Mouse (Mus musculus): Measurements from ENCODE around the gene Nup107. TPM values are rescaled to one million over a fixed set of nuclear protein-coding genes. Genes with fewer than 3 reads are reported as not detected.

Nup107 gene
- polyA plus RNA-seq, 1 experiment from 2014 or later = 95.1 TPM

- no peak overlapping the region for H3K4me2 ChIP-seq
- H3K4me3 ChIP-seq (ENCODE audit: low read depth, low read length) = no peak overlapping the region
- H3K9ac ChIP-seq (ENCODE audit: low read length) = no peak overlapping the region
- ATAC-seq (ENCODE audit: low FRiP score) (no peak), DNase-seq (ENCODE audit: low spot score, missing footprints) (peak; percentile 75)
- no peak overlapping the region for H3K27ac ChIP-seq (ENCODE audit: low read depth, low read length)
- no peaks in the 10 kb centered on the region for H3K27me3 ChIP-seq (ENCODE audit: control insufficient read depth, insufficient read depth, low read length)
- WGBS = 91% methylated on average over 4 of the region's 4 CpGs
- no peaks in the 10 kb centered on the region for H3K9me3 ChIP-seq (ENCODE audit: control insufficient read depth, low read length)
- peaks cover 5% of the 10 kb centered on the region; the same call in 1 of the 2 replicates for H3K4me1 ChIP-seq (ENCODE audit: control insufficient read depth, insufficient read depth, low read length)
- no peaks in the 10 kb centered on the region for H3K36me3 ChIP-seq (ENCODE audit: control insufficient read depth, insufficient read depth, low read length)
These were observed 48.6 kb downstream of the Nup107 start for GRCm38 (mm10) chr10:117743917-117744316.

- Histone ChIP-seq H3K4me2 (no peak overlapping the region), H3K27ac (ENCODE audit: low read depth, low read length) (no peak overlapping the region), H3K4me3 (ENCODE audit: low read depth, low read length) (no peak overlapping the region), H3K36me3 (ENCODE audit: control insufficient read depth, insufficient read depth, low read length) (peaks cover 4% of the 10 kb centered on the region; the same call in 1 of the 2 replicates), H3K9ac (ENCODE audit: low read length) (no peak overlapping the region), H3K27me3 (ENCODE audit: control insufficient read depth, insufficient read depth, low read length) (no peaks in the 10 kb centered on the region), H3K9me3 (ENCODE audit: control insufficient read depth, low read length) (no peaks in the 10 kb centered on the region), H3K4me1 (ENCODE audit: control insufficient read depth, insufficient read depth, low read length) (peaks cover 5% of the 10 kb centered on the region; the same call in 1 of the 2 replicates)
- peak; percentile 47 for DNase-seq (ENCODE audit: low spot score, missing footprints)
- WGBS = 87% methylated on average over 2 of the region's 2 CpGs
- no peak for ATAC-seq (ENCODE audit: low FRiP score)
These were observed 49.3 kb downstream of the Nup107 start for GRCm38 (mm10) chr10:117743182-117743581.

GRCm38 (mm10) chr10:117742618-117743017 is 49.9 kb downstream of the Nup107 start:
- Histone ChIP-seq H3K27me3 (ENCODE audit: control insufficient read depth, insufficient read depth, low read length) (no peaks in the 10 kb centered on the region), H3K9ac (ENCODE audit: low read length) (no peak overlapping the region), H3K4me3 (ENCODE audit: low read depth, low read length) (no peak overlapping the region), H3K4me1 (ENCODE audit: control insufficient read depth, insufficient read depth, low read length) (peaks cover 5% of the 10 kb centered on the region; the same call in 1 of the 2 replicates), H3K27ac (ENCODE audit: low read depth, low read length) (no peak overlapping the region), H3K36me3 (ENCODE audit: control insufficient read depth, insufficient read depth, low read length) (peaks cover 4% of the 10 kb centered on the region; the same call in 1 of the 2 replicates), H3K4me2 (no peak overlapping the region), H3K9me3 (ENCODE audit: control insufficient read depth, low read length) (no peaks in the 10 kb centered on the region)
- 92% methylated on average over 4 of the region's 4 CpGs for WGBS
- ATAC-seq (ENCODE audit: low FRiP score) = no peak
- DNase-seq (ENCODE audit: low spot score, missing footprints) = peak; percentile 77

GRCm38 (mm10) chr10:117741698-117742475 is 50.6 kb downstream of the Nup107 start:
- no peak overlapping the region for H3K27ac ChIP-seq (ENCODE audit: low read depth, low read length)
- no peak for ATAC-seq (ENCODE audit: low FRiP score)

GRCm38 (mm10) chr10:117740921-117741320 is 51.6 kb downstream of the Nup107 start:
- peaks cover 6% of the 10 kb centered on the region; the same call in 1 of the 2 replicates for H3K36me3 ChIP-seq (ENCODE audit: control insufficient read depth, insufficient read depth, low read length)
- H3K27me3 ChIP-seq (ENCODE audit: control insufficient read depth, insufficient read depth, low read length) = no peaks in the 10 kb centered on the region
- no peak for DNase-seq (ENCODE audit: low spot score, missing footprints)
- H3K4me1 ChIP-seq (ENCODE audit: control insufficient read depth, insufficient read depth, low read length) = peaks cover 5% of the 10 kb centered on the region; the same call in 1 of the 2 replicates
- no peak overlapping the region for H3K4me2 ChIP-seq
- H3K9me3 ChIP-seq (ENCODE audit: control insufficient read depth, low read length) = no peaks in the 10 kb centered on the region
- WGBS = 90% methylated on average over 9 of the region's 9 CpGs
- H3K9ac ChIP-seq (ENCODE audit: low read length) = no peak overlapping the region
- no peak for ATAC-seq (ENCODE audit: low FRiP score)
- no peak overlapping the region for H3K4me3 ChIP-seq (ENCODE audit: low read depth, low read length)
- no peak overlapping the region for H3K27ac ChIP-seq (ENCODE audit: low read depth, low read length)

More at GRCm38 (mm10) chr10:117741698-117742475, 50.6 kb downstream of the Nup107 start:
- Histone ChIP-seq H3K9ac (ENCODE audit: low read length) (no peak overlapping the region), H3K9me3 (ENCODE audit: control insufficient read depth, low read length) (no peaks in the 10 kb centered on the region), H3K36me3 (ENCODE audit: control insufficient read depth, insufficient read depth, low read length) (peaks cover 4% of the 10 kb centered on the region; the same call in 1 of the 2 replicates), H3K4me2 (no peak overlapping the region), H3K27me3 (ENCODE audit: control insufficient read depth, insufficient read depth, low read length) (no peaks in the 10 kb centered on the region), H3K4me3 (ENCODE audit: low read depth, low read length) (no peak overlapping the region), H3K4me1 (ENCODE audit: control insufficient read depth, insufficient read depth, low read length) (peaks cover 5% of the 10 kb centered on the region; the same call in 1 of the 2 replicates)
- 92% methylated on average over 15 of the region's 15 CpGs for WGBS
- peak; percentile 57 for DNase-seq (ENCODE audit: low spot score, missing footprints)

GRCm38 (mm10) chr10:117740171-117740570 is 52.3 kb downstream of the Nup107 start:
- Histone ChIP-seq H3K27me3 (ENCODE audit: control insufficient read depth, insufficient read depth, low read length) (no peaks in the 10 kb centered on the region), H3K4me3 (ENCODE audit: low read depth, low read length) (no peak overlapping the region), H3K4me2 (no peak overlapping the region), H3K9me3 (ENCODE audit: control insufficient read depth, low read length) (no peaks in the 10 kb centered on the region), H3K4me1 (ENCODE audit: control insufficient read depth, insufficient read depth, low read length) (peaks cover 4% of the 10 kb centered on the region; the same call in 1 of the 2 replicates), H3K9ac (ENCODE audit: low read length) (no peak overlapping the region), H3K27ac (ENCODE audit: low read depth, low read length) (no peak overlapping the region), H3K36me3 (ENCODE audit: control insufficient read depth, insufficient read depth, low read length) (peaks cover 6% of the 10 kb centered on the region; the same call in 1 of the 2 replicates)
- ATAC-seq (ENCODE audit: low FRiP score) (no peak), DNase-seq (ENCODE audit: low spot score, missing footprints) (no peak)
- WGBS = 96% methylated on average over 10 of the region's 10 CpGs

GRCm38 (mm10) chr10:117739648-117739948 is 52.9 kb downstream of the Nup107 start:
- no peak overlapping the region for H3K27ac ChIP-seq (ENCODE audit: low read depth, low read length)
- H3K9me3 ChIP-seq (ENCODE audit: control insufficient read depth, low read length) = no peaks in the 10 kb centered on the region
- no peaks in the 10 kb centered on the region for H3K4me1 ChIP-seq (ENCODE audit: control insufficient read depth, insufficient read depth, low read length)
- H3K9ac ChIP-seq (ENCODE audit: low read length) = no peak overlapping the region
- no peak overlapping the region for H3K4me2 ChIP-seq
- no peak overlapping the region for H3K4me3 ChIP-seq (ENCODE audit: low read depth, low read length)
- WGBS = 93% methylated on average over 6 of the region's 6 CpGs
- DNase-seq (ENCODE audit: low spot score, missing footprints) (no peak), ATAC-seq (ENCODE audit: low FRiP score) (no peak)
- no peaks in the 10 kb centered on the region for H3K27me3 ChIP-seq (ENCODE audit: control insufficient read depth, insufficient read depth, low read length)
- H3K36me3 ChIP-seq (ENCODE audit: control insufficient read depth, insufficient read depth, low read length) = peaks cover 6% of the 10 kb centered on the region; the same call in 1 of the 2 replicates

- 93% methylated on average over 15 of the region's 15 CpGs for WGBS
These were observed 53.4 kb downstream of the Nup107 start for GRCm38 (mm10) chr10:117738928-117739647.

More at GRCm38 (mm10) chr10:117738928-117739647, 53.4 kb downstream of the Nup107 start:
- Histone ChIP-seq H3K4me1 (ENCODE audit: control insufficient read depth, insufficient read depth, low read length) (no peaks in the 10 kb centered on the region), H3K4me3 (ENCODE audit: low read depth, low read length) (no peak overlapping the region), H3K4me2 (no peak overlapping the region), H3K27ac (ENCODE audit: low read depth, low read length) (no peak overlapping the region), H3K36me3 (ENCODE audit: control insufficient read depth, insufficient read depth, low read length) (peaks cover 6% of the 10 kb centered on the region; the same call in 1 of the 2 replicates), H3K9me3 (ENCODE audit: control insufficient read depth, low read length) (no peaks in the 10 kb centered on the region), H3K9ac (ENCODE audit: low read length) (no peak overlapping the region), H3K27me3 (ENCODE audit: control insufficient read depth, insufficient read depth, low read length) (no peaks in the 10 kb centered on the region)
- ATAC-seq (ENCODE audit: low FRiP score) (no peak), DNase-seq (ENCODE audit: low spot score, missing footprints) (no peak)

Measured in midbrain, embryonic 11.5 days (tissue).